In genomic region chr5:32092281-32092680, GRCm38 (mm10) we compare ENCODE assay signal across 25 mouse cellular contexts. TPM values are rescaled to one million over a fixed set of nuclear protein-coding genes. Genes with fewer than 3 reads are reported as not detected.
DNase-seq lines count a peak whose midpoint lies in the region; ATAC-seq and TF ChIP-seq lines count a peak whose summit lies in the region.
"Had no signal": no experiment of that assay in that cellular context is flagged by ENCODE, and none has a peak within 500 bp of the region (broad histone marks: within the 10 kb centered on the region; RNA-seq: fewer than 3 reads in every experiment).

No protein-coding gene starts in this region.

- no peak overlapping the region for H3K4me3 ChIP-seq in embryonic facial prominence, embryonic 15.5 days (replicated peaks)
- no peak overlapping the region for H3K4me3 ChIP-seq in embryonic facial prominence, embryonic 10.5 days
- H3K4me3 ChIP-seq in liver, postnatal 0 days (ENCODE audit: low read depth, low read length), result no peak overlapping the region
- H3K4me3 ChIP-seq in liver, embryonic 12.5 days, result no peak overlapping the region
- H3K4me3 ChIP-seq: embryonic facial prominence, embryonic 13.5 days; forebrain, embryonic 10.5 days; forebrain, embryonic 13.5 days; heart, embryonic 12.5 days; heart, embryonic 15.5 days; hindbrain, embryonic 10.5 days; hindbrain, embryonic 13.5 days had no signal

- no peaks in the 10 kb centered on the region for H3K36me3 ChIP-seq in embryonic facial prominence, embryonic 15.5 days
- H3K36me3 ChIP-seq in embryonic facial prominence, embryonic 10.5 days (replicated peaks), result no peaks in the 10 kb centered on the region
- H3K36me3 ChIP-seq in liver, postnatal 0 days (replicated peaks; ENCODE audit: insufficient read depth, low read length), result no peaks in the 10 kb centered on the region
- H3K36me3 ChIP-seq in liver, embryonic 12.5 days, result no peaks in the 10 kb centered on the region
- H3K36me3 ChIP-seq: embryonic facial prominence, embryonic 13.5 days; forebrain, embryonic 10.5 days; heart, embryonic 12.5 days; heart, embryonic 15.5 days; hindbrain, embryonic 10.5 days; hindbrain, embryonic 13.5 days had no signal

- TF ChIP-seq EP300 in liver, postnatal 0 days (IDR thresholded peaks at IDR 0.05; ENCODE audit: low read depth), result no peak

- TF ChIP-seq CTCF in liver, postnatal 0 days (IDR thresholded peaks at IDR 0.05; ENCODE audit: low read depth), result no peak

- 0 out of 2 replicates have a peak, but pooled peaks have one; percentile 31 for ATAC-seq in embryonic facial prominence, embryonic 15.5 days (ENCODE audit: insufficient number of reproducible peaks, low FRiP score, low TSS enrichment, low read depth)
- peak; percentile 25; the same call in 1 of the 2 replicates for ATAC-seq in liver, postnatal 0 days
- ATAC-seq in liver, embryonic 12.5 days, result no peak
- ATAC-seq: forebrain, embryonic 13.5 days; forebrain, embryonic 16.5 days; hindbrain, embryonic 16.5 days; Patski had no signal

- peaks cover 10% of the 10 kb centered on the region; the same call in 1 of the 2 replicates for H3K4me1 ChIP-seq in embryonic facial prominence, embryonic 15.5 days
- H3K4me1 ChIP-seq in embryonic facial prominence, embryonic 10.5 days, result peaks cover 7% of the 10 kb centered on the region
- peaks cover 15% of the 10 kb centered on the region for H3K4me1 ChIP-seq in liver, postnatal 0 days (ENCODE audit: insufficient read depth)
- 0 out of 2 replicates have a peak, but pooled peaks cover 7% of the 10 kb centered on the region for H3K4me1 ChIP-seq in liver, embryonic 12.5 days
- H3K4me1 ChIP-seq: forebrain, embryonic 10.5 days; forebrain, embryonic 13.5 days; hindbrain, embryonic 10.5 days; hindbrain, embryonic 13.5 days had no signal

- no peak overlapping the region for H3K9ac ChIP-seq in embryonic facial prominence, embryonic 15.5 days
- no peak overlapping the region for H3K9ac ChIP-seq in liver, postnatal 0 days (replicated peaks)
- no peak overlapping the region for H3K9ac ChIP-seq in liver, embryonic 12.5 days
- H3K9ac ChIP-seq: embryonic facial prominence, embryonic 13.5 days; forebrain, embryonic 13.5 days; heart, embryonic 12.5 days; heart, embryonic 15.5 days; hindbrain, embryonic 13.5 days had no signal

- H3K27ac ChIP-seq in embryonic facial prominence, embryonic 15.5 days (replicated peaks), result no peak overlapping the region
- no peak overlapping the region for H3K27ac ChIP-seq in embryonic facial prominence, embryonic 10.5 days (replicated peaks)
- no peak overlapping the region for H3K27ac ChIP-seq in liver, postnatal 0 days (ENCODE audit: low read depth)
- H3K27ac ChIP-seq in liver, embryonic 12.5 days, result no peak overlapping the region
- H3K27ac ChIP-seq: embryonic facial prominence, embryonic 13.5 days; forebrain, embryonic 10.5 days; forebrain, embryonic 13.5 days; heart, embryonic 15.5 days; hindbrain, embryonic 10.5 days; hindbrain, embryonic 13.5 days had no signal

- DNase-seq in embryonic facial prominence, embryonic 10.5 days (ENCODE audit: low spot score), result no peak
- DNase-seq in kidney, adult 9 months, result peak; percentile 31
- DNase-seq in kidney, postnatal 4 days, result no peak
- no peak for DNase-seq in liver, postnatal 0 days
- DNase-seq: adrenal gland, postnatal 14 days; cerebellum, adult 11 months; cerebellum, adult 2 months; cerebellum, adult 9-11 months; cerebellum, postnatal 25 days; gastrocnemius, postnatal 10 days; gastrocnemius, postnatal 36 days; heart, postnatal 10 days; heart, postnatal 36 days had no signal

- no peaks in the 10 kb centered on the region for H3K27me3 ChIP-seq in embryonic facial prominence, embryonic 15.5 days
- H3K27me3 ChIP-seq in embryonic facial prominence, embryonic 10.5 days (replicated peaks; ENCODE audit: low read depth, poor library complexity, severe bottlenecking), result no peaks in the 10 kb centered on the region
- H3K27me3 ChIP-seq in liver, postnatal 0 days (ENCODE audit: insufficient read depth, low read length), result no peaks in the 10 kb centered on the region
- no peaks in the 10 kb centered on the region for H3K27me3 ChIP-seq in liver, embryonic 12.5 days (replicated peaks)
- H3K27me3 ChIP-seq: embryonic facial prominence, embryonic 13.5 days; forebrain, embryonic 13.5 days; heart, embryonic 12.5 days; heart, embryonic 15.5 days; hindbrain, embryonic 13.5 days; Patski had no signal

- no peak overlapping the region for H3K4me2 ChIP-seq in embryonic facial prominence, embryonic 15.5 days (replicated peaks)
- no peak overlapping the region for H3K4me2 ChIP-seq in liver, postnatal 0 days (ENCODE audit: low read depth, low read length)
- no peak overlapping the region for H3K4me2 ChIP-seq in liver, embryonic 12.5 days
- H3K4me2 ChIP-seq: embryonic facial prominence, embryonic 13.5 days; forebrain, embryonic 13.5 days; heart, embryonic 12.5 days; heart, embryonic 15.5 days; hindbrain, embryonic 13.5 days had no signal

- H3K9me3 ChIP-seq in embryonic facial prominence, embryonic 15.5 days (replicated peaks), result no peaks in the 10 kb centered on the region
- no peaks in the 10 kb centered on the region for H3K9me3 ChIP-seq in embryonic facial prominence, embryonic 10.5 days
- H3K9me3 ChIP-seq in liver, postnatal 0 days (ENCODE audit: low read length), result no peaks in the 10 kb centered on the region
- H3K9me3 ChIP-seq in liver, embryonic 12.5 days (replicated peaks), result no peaks in the 10 kb centered on the region
- H3K9me3 ChIP-seq: embryonic facial prominence, embryonic 13.5 days; forebrain, embryonic 10.5 days; forebrain, embryonic 13.5 days; heart, embryonic 12.5 days; heart, embryonic 15.5 days; hindbrain, embryonic 10.5 days; hindbrain, embryonic 13.5 days had no signal

RNA-seq across cellular contexts. Expression of gene Fosl2, which starts 43.3 kb away (rescaled TPM):
- polyA plus RNA-seq in embryonic facial prominence, embryonic 15.5 days (2015; fragmentation: Nextera tagmentation; extraction: Ambion mirVana), result 12.5 and 14.0 TPM in 2 replicates
- 0.50 and 0.67 TPM in 2 replicates for polyA plus RNA-seq in embryonic facial prominence, embryonic 10.5 days (2016; fragmentation: Nextera tagmentation; extraction: Ambion mirVana)
- 0.92 and 0.95 TPM in 2 replicates for polyA plus RNA-seq in liver, postnatal 0 days (2015; fragmentation: Nextera tagmentation; extraction: Ambion mirVana)
- 0.73 and 0.84 TPM in 2 replicates for polyA plus RNA-seq in liver, embryonic 12.5 days (2016; fragmentation: Nextera tagmentation; extraction: Ambion mirVana)
